Mouse (Mus musculus) small intestine, adult 2 months (tissue): ENCODE measurements around the gene Ttc29.

Experiments used
- CTCF ChIP-seq: fragments of 200-500 bp; IDR thresholded peaks from 2 replicates; pipeline ENCODE4 v1.5.1; 2012; ENCODE audit warnings: low read depth, mild to moderate bottlenecking, control low read depth, inconsistent platforms, low read length, moderate library complexity, mixed read lengths; ENCODE audit not compliant: insufficient replicate concordance, insufficient read length; ENCODE audit errors: extremely low read depth
- POLR2A ChIP-seq: fragments of 200-500 bp; IDR thresholded peaks from 2 replicates; pipeline ENCODE4 v1.6.1; 2012; ENCODE audit warnings: low read depth, mild to moderate bottlenecking, control low read depth, inconsistent platforms, low read length, moderate library complexity

DNA sequence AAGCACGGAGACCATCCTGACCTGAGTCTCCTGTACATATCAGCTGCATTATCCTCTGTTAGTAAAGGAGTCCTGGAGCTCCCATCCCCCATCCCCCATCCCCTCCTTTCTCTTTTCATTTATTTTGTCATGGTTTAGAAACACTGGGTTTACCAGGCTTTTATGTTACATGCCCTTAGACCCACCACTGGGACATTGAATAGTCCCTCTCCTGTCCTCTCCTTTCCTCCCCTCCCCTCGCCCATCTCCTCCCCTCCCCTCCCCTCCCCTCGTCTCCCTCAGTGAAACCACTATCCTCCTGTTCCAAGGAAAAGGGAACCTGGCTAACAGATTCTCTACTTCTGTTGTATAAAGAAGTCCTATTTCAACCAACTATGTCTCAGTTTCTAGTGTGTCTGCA lies 38.0 kb downstream of the Ttc29 start:
- TF ChIP-seq POLR2A (no peak), CTCF (no peak)
